Mouse (Mus musculus) forebrain, embryonic 15.5 days (tissue): ENCODE results near the gene Amz1. TPM values are rescaled to one million over a fixed set of nuclear protein-coding genes. Genes with fewer than 3 reads are reported as not detected.

Experiments used
- ATAC-seq: fragments of 200-750 bp; cut with Nextera tagmentation; replicated peaks from 2 replicates; pipeline ENCODE4 v1.8.0; 2017; ENCODE audit warnings: mild to moderate bottlenecking, moderate TSS enrichment, moderate library complexity
- H3K27ac ChIP-seq: fragments of 300-500 bp; sonication (generic); replicated peaks from 2 replicates; pipeline ENCODE4 v1.5.1; 2015; ENCODE audit warnings: mild to moderate bottlenecking, inconsistent platforms
- H3K27me3 ChIP-seq: fragments of 300-500 bp; sonication (generic); 2 replicates; pipeline ENCODE4 v1.6.1; 2015; ENCODE audit warnings: inconsistent platforms
- H3K36me3 ChIP-seq: fragments of 300-500 bp; sonication (generic); 2 replicates; pipeline ENCODE4 v1.6.1; 2015; ENCODE audit warnings: mild to moderate bottlenecking, inconsistent platforms
- H3K4me1 ChIP-seq: fragments of 300-500 bp; sonication (generic); 2 replicates; pipeline ENCODE4 v1.6.1; 2015; ENCODE audit warnings: inconsistent platforms
- H3K4me2 ChIP-seq: fragments of 300-500 bp; sonication (generic); replicated peaks from 2 replicates; pipeline ENCODE4 v1.6.1; 2015; ENCODE audit warnings: mild to moderate bottlenecking, inconsistent platforms
- H3K4me3 ChIP-seq: fragments of 300-500 bp; sonication (generic); 2 replicates; pipeline ENCODE4 v1.5.1; 2015; ENCODE audit warnings: mild to moderate bottlenecking, inconsistent platforms
- H3K9ac ChIP-seq: fragments of 300-500 bp; sonication (generic); replicated peaks from 2 replicates; pipeline ENCODE4 v1.6.1; 2015; ENCODE audit warnings: mild to moderate bottlenecking, inconsistent platforms
- H3K9me3 ChIP-seq: fragments of 300-500 bp; sonication (generic); 2 replicates; pipeline ENCODE4 v1.6.1; 2016; ENCODE audit warnings: inconsistent platforms
- WGBS: fragments of 180-500 bp; shearing (Covaris S2); methylation state at CpG from one replicate; pipeline ENCODE4 v1.1.7; 2015; ENCODE audit warnings: mixed read lengths; 5-methylcytosine and 5-hydroxymethylcytosine counted together
- polyA plus RNA-seq: library from polyadenylated mRNA; unstranded; fragments of >200 nt; fragmentation: Nextera tagmentation; extraction: Ambion mirVana; gene quantifications from 2 replicates; pipeline ENCODE4 v1.2.1, GENCODE M21; 2015

Gene Amz1
- polyA plus RNA-seq: 4.4 and 5.3 TPM in 2 replicates

DNA sequence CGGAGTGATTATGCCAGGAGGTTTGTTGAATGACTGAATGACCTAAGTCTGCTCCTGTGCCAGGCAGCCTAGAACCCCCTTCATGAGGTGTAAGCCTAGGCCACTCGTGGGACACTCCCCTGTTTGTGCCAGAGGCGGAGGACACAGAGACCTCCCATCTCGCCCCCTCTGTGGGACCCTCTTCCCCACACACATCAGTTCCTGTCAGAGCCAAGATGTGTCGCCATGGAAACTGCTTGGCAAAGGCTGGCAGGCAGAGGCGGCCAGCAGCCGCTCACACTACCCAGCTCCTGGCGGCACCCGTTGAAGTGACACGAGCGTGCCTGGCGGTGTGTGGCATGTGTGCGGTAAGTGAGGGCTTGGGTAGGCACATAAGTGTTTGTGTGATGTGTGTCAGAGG lies at the start of gene Amz1:
Amz1 (plus strand) TSS at position 306 of the 400 bp plus-strand sequence.
- no peaks in the 10 kb centered on the region for H3K9me3 ChIP-seq
- H3K4me2 ChIP-seq: 0 out of 2 replicates have a peak within 1 kb of the TSS, but pooled peaks have one; percentile 16
- 0 out of 2 replicates have a peak within 1 kb of the TSS, but pooled peaks have one; percentile 0 for H3K4me3 ChIP-seq
- peak within 1 kb of the TSS; percentile 29; the same call in 1 of the 2 replicates for H3K27ac ChIP-seq
- H3K4me1 ChIP-seq: peaks cover 43% of the 10 kb centered on the region
- peaks cover 8% of the 10 kb centered on the region for H3K36me3 ChIP-seq
- peak; percentile 83 for ATAC-seq
- no peaks in the 10 kb centered on the region for H3K27me3 ChIP-seq
- WGBS: 15% methylated on average over 13 of the region's 13 CpGs
- H3K9ac ChIP-seq: 0 out of 2 replicates have a peak within 1 kb of the TSS, but pooled peaks have one; percentile 10

DNA sequence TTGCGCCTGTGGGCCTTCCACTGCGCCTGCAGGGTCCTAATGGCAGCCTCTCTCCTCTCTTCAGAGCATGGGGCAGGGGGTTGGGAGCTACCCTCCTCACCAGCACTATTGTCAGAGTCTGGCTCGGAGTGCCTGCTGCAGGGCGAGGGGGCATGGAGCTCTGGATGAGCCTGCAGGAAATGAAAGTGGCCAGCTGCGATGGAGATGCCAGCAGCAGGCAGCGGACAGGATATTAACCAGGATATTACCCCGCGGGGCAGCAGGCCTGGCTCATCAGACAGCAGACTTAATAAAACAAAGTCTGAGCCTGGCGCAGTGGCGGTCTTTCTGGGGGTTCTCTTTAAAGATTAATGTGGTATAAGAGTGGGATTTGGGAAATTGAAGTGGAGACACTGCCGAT lies 48.8 kb upstream of the Amz1 start:
- 79% methylated on average over 11 of the region's 11 CpGs for WGBS
- H3K4me2 ChIP-seq: no peak overlapping the region
- no peak for ATAC-seq
- no peaks in the 10 kb centered on the region for H3K27me3 ChIP-seq
- H3K9me3 ChIP-seq: no peaks in the 10 kb centered on the region
- H3K4me1 ChIP-seq: no peaks in the 10 kb centered on the region
- H3K9ac ChIP-seq: no peak overlapping the region
- H3K27ac ChIP-seq: no peak overlapping the region
- H3K36me3 ChIP-seq: peaks cover 22% of the 10 kb centered on the region
- H3K4me3 ChIP-seq: no peak overlapping the region

DNA sequence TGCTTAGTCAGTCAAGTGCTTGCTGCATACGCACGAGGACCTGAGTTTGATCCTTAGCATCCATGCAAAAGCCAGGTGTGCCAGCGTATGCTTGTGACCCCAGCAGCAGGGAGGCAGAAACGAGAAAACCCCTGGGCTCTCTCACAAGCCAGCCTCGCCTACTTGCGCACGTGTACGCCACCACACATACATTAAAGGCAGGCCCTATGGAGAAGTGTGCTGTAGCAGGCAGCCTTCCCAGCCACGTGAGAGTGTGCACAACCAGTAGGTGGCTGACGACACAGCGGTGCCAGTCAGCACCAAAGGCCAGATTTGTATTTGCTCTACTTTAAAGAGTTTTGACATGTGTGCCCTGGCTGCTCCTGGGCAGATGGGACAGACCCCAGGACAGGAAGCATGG lies 48.3 kb upstream of the Amz1 start:
- Histone ChIP-seq H3K4me2 (no peak overlapping the region), H3K27ac (no peak overlapping the region), H3K9ac (no peak overlapping the region), H3K4me3 (no peak overlapping the region), H3K27me3 (no peaks in the 10 kb centered on the region), H3K36me3 (peaks cover 20% of the 10 kb centered on the region), H3K9me3 (no peaks in the 10 kb centered on the region), H3K4me1 (no peaks in the 10 kb centered on the region)
- no peak for ATAC-seq
- 89% methylated on average over 11 of the region's 11 CpGs for WGBS

DNA sequence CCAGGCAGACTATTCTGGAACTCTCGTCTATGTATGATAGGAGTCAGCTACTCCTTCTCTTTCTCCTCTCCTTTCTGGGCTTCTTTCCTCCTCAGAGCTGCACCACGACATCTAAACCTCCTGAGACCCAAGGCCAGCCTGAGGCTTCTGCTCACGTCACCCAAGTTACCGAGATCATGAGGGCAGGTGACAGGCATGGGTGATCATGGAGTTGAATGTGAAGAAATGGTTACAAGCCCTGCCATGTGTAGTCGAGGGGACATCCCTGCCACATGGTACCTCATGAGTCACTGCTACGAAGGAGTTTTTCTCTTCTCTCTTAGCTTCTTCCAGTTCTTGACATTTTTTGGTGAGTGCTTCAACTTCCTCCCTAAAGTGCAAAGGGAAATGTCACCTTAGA lies 46.8 kb upstream of the Amz1 start:
- Histone ChIP-seq H3K4me1 (no peaks in the 10 kb centered on the region), H3K4me3 (no peak overlapping the region), H3K4me2 (no peak overlapping the region), H3K27ac (no peak overlapping the region), H3K36me3 (peaks cover 24% of the 10 kb centered on the region), H3K27me3 (no peaks in the 10 kb centered on the region), H3K9me3 (no peaks in the 10 kb centered on the region), H3K9ac (no peak overlapping the region)
- ATAC-seq: no peak
- WGBS: 92% methylated on average over 6 of the region's 6 CpGs

DNA sequence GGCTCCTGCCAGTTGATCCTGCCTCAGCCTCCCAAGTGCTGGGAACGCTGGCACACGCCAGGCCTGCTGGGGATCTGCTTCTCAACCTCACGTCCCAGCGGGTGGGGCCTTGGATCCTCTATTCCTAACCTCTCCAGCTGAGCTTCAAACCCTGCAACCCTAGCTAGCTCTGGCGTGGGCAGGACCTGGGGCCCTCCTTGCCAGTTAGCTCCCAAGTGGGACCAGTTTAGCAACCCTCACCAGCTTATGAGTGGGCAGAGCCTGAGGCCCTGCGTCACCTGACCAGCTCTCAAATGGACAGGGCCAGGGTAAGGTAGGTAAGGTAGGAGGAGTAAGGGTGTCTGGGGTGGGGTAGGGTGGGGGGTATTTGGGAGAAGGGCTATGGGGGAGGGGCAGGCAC lies 43.9 kb upstream of the Amz1 start:
- no peaks in the 10 kb centered on the region for H3K9me3 ChIP-seq
- H3K27ac ChIP-seq: no peak overlapping the region
- no peaks in the 10 kb centered on the region for H3K4me1 ChIP-seq
- no peaks in the 10 kb centered on the region for H3K27me3 ChIP-seq
- peaks cover 25% of the 10 kb centered on the region for H3K36me3 ChIP-seq
- WGBS: 89% methylated on average over 6 of the region's 6 CpGs
- no peak overlapping the region for H3K4me2 ChIP-seq
- H3K9ac ChIP-seq: no peak overlapping the region
- H3K4me3 ChIP-seq: no peak overlapping the region
- no peak for ATAC-seq

DNA sequence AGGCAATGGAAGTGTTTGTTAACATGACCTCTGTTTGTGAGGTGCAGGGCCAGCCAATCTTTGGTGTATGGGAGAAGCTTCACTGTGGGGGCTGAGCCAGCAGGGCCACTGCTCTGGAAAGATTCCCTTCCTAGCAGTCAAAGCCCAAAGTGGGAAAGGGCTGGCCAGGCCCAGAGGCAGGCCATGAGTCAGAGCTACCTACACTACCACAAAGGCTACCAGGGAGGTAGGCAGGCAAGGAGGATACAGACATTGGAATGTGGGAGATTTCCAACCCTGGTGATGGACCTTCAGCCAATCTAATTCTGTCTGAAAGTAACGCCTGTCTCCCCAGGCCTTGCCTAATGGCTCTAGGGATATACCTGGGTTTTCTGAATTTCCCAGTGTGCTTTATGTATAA lies 43.0 kb upstream of the Amz1 start:
- ATAC-seq: no peak
- WGBS: 92% methylated on average over 1 of the region's 1 CpGs
- H3K4me1 ChIP-seq: no peaks in the 10 kb centered on the region
- H3K4me2 ChIP-seq: no peak overlapping the region
- no peak overlapping the region for H3K27ac ChIP-seq
- H3K36me3 ChIP-seq: peaks cover 27% of the 10 kb centered on the region
- no peaks in the 10 kb centered on the region for H3K27me3 ChIP-seq
- no peak overlapping the region for H3K9ac ChIP-seq
- H3K9me3 ChIP-seq: no peaks in the 10 kb centered on the region
- H3K4me3 ChIP-seq: no peak overlapping the region

DNA sequence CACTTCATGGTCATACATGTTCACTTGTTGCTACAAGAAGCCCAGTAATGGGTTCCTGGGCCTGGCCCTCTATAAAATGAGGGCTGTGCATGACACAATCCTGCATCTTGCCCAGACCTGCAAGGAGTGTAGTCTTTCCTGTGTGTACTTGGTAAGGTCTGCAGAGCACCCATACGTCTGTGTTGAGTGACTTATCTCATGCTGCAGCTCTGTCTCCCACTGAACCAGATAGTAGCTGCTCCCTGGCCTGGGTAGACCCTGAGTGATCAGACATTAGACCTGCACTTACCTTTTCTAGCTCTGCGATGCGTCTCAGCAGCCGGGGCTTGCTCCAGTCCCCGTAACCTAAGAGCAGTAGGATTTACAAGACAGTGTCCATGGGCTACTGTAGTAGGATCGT lies 41.8 kb upstream of the Amz1 start:
- no peak for ATAC-seq
- Histone ChIP-seq H3K36me3 (peaks cover 24% of the 10 kb centered on the region), H3K4me1 (no peaks in the 10 kb centered on the region), H3K9me3 (no peaks in the 10 kb centered on the region), H3K27me3 (no peaks in the 10 kb centered on the region), H3K9ac (no peak overlapping the region), H3K4me2 (no peak overlapping the region), H3K27ac (no peak overlapping the region), H3K4me3 (no peak overlapping the region)
- 98% methylated on average over 6 of the region's 6 CpGs for WGBS

DNA sequence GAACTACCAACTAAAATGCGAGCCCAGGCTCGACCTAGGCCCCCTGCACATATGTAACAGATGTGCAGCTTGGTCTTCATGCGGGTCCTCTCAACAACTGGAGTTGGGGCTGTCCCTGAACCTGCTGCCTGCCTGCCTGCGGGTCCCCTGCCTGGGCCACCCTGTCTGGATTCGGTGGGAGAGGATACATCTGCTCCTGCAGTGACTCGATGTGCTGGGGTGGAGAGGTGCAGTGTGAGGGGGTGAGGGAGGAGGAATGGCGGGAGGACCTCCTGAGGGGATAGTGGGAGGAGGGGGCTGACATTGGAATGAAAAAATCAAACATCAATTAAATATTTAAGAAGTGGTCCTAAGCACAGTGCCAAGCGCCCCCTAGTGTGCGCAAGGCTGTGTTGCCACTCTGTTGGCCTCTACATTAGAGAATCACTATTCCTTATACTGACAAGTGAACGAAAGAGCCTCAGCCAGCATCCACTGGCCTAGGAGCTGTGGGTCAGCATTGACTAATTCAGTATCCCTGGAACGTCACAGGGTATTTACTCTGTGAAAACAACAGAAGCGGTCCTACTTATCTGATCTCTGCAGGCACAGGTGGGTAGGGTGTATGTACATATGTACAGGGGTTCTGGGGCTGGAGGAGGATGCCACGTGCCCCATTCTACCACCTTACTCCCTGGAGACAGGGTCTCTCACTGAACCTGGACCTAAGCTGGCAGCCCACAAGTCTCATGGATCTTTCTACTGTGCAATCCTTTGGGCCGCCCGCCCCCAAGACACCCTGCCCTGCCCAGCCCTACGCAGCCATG lies 39.4 kb upstream of the Amz1 start:
- no peaks in the 10 kb centered on the region for H3K27me3 ChIP-seq
- no peaks in the 10 kb centered on the region for H3K9me3 ChIP-seq
- peak; percentile 60 for ATAC-seq
- H3K4me1 ChIP-seq: no peaks in the 10 kb centered on the region
- WGBS: 61% methylated on average over 16 of the region's 16 CpGs
- H3K4me2 ChIP-seq: no peak overlapping the region
- H3K4me3 ChIP-seq: no peak overlapping the region
- H3K9ac ChIP-seq: no peak overlapping the region
- H3K27ac ChIP-seq: no peak overlapping the region
- H3K36me3 ChIP-seq: peaks cover 24% of the 10 kb centered on the region

DNA sequence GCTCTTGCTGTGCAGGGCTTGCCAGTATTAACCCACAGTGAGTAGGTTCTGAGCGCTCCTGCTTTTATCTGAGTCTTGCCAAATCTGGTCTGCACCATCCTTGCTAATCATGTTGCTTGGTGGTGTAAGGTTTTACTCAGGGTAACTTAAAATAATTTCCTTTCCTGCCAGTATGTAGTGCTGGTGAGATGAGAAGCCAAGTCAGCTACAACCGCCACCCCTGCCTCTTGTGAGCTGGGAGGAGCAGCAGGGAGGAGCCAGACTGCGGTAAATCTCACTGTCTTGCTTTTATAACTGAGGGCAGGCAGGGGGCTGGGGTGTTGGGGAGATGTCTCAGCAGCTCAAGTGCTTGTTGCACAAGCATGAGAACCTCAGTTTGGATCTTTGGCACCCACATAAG lies 35.5 kb upstream of the Amz1 start:
- Histone ChIP-seq H3K4me2 (no peak overlapping the region), H3K9ac (no peak overlapping the region), H3K36me3 (peaks cover 39% of the 10 kb centered on the region), H3K4me1 (no peaks in the 10 kb centered on the region), H3K27ac (no peak overlapping the region), H3K9me3 (no peaks in the 10 kb centered on the region), H3K4me3 (no peak overlapping the region), H3K27me3 (no peaks in the 10 kb centered on the region)
- WGBS: 83% methylated on average over 3 of the region's 3 CpGs
- ATAC-seq: no peak

DNA sequence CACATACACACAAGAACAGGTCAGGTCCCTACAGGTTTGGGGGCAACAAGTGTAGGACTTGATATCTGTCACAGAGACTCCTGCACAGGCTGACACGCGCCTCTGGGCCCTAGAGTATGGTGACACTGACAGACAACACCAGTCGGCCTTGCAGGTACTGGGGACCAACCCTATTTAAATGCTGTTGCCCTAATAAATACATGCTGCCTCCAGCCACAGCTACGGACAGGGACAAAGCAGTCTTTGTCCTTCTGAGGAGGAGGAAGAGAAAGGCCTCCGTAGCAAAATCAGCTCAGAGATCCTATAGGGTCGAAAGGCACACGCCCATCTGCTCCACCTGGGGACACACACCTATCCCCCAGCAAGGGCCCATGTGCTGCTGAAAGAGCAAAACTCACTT lies 27.9 kb upstream of the Amz1 start:
- H3K27ac ChIP-seq: no peak overlapping the region
- peaks cover 5% of the 10 kb centered on the region for H3K4me1 ChIP-seq
- ATAC-seq: no peak
- peaks cover 32% of the 10 kb centered on the region for H3K36me3 ChIP-seq
- no peaks in the 10 kb centered on the region for H3K9me3 ChIP-seq
- H3K4me3 ChIP-seq: no peak overlapping the region
- no peak overlapping the region for H3K9ac ChIP-seq
- WGBS: 81% methylated on average over 7 of the region's 7 CpGs
- H3K27me3 ChIP-seq: no peaks in the 10 kb centered on the region
- H3K4me2 ChIP-seq: no peak overlapping the region

DNA sequence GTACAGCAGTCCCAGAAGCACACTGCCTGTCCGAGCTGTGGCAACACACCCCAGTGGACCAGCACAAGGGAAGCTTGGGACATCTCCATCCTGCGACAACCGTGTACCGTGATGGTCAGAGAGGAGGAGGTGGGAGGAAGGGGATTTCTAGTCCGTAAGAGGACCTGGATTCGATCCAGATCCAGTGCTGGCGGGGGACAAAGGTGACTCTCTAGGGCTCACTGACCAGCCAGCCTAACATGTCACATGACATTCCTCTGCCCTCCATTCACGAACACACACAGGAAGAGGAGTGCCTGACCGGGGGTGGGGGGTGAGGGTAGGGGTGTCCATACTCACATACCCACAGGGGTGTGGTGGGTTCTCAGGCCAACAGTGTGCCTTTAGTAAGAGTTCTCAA lies 24.2 kb upstream of the Amz1 start:
- ATAC-seq: no peak
- H3K9me3 ChIP-seq: no peaks in the 10 kb centered on the region
- H3K27me3 ChIP-seq: no peaks in the 10 kb centered on the region
- H3K4me2 ChIP-seq: no peak overlapping the region
- 79% methylated on average over 9 of the region's 9 CpGs for WGBS
- peaks cover 27% of the 10 kb centered on the region for H3K4me1 ChIP-seq
- no peak overlapping the region for H3K4me3 ChIP-seq
- peaks cover 14% of the 10 kb centered on the region; the same call in 1 of the 2 replicates for H3K36me3 ChIP-seq
- H3K9ac ChIP-seq: no peak overlapping the region
- no peak overlapping the region for H3K27ac ChIP-seq

DNA sequence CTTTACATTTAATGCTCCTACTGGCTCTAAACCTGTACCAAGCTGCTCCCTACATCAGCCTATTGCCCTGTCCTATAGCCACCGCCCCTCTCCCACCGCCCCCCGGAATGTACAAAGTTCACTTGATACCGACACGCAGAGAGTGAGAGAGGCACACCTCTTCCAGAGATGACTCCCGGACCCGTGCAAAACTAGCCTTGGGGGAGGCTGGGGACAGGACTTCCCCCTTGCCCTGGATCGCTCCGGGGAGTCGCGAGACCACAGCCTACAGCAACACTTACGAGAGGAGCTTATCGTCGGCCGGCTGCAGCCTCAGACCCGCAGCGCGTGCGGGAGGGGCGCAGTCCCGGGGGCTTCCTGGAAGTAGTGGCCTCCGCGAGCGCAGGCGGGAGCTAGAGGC lies 22.3 kb upstream of the Amz1 start:
- Histone ChIP-seq H3K36me3 (peaks cover 7% of the 10 kb centered on the region; the same call in 1 of the 2 replicates), H3K9me3 (no peaks in the 10 kb centered on the region), H3K4me1 (peaks cover 41% of the 10 kb centered on the region), H3K4me3 (peak overlapping the region; percentile 83), H3K27ac (peak overlapping the region; percentile 89), H3K9ac (peak overlapping the region; percentile 87), H3K27me3 (no peaks in the 10 kb centered on the region), H3K4me2 (peak overlapping the region; percentile 77)
- WGBS: 0% methylated on average over 25 of the region's 25 CpGs
- peak; percentile 7 for ATAC-seq
